Mouse (Mus musculus) hindbrain, embryonic 10.5 days (tissue): Measurements from ENCODE around the gene Nlgn2. TPM values are rescaled to one million over a fixed set of nuclear protein-coding genes. Genes with fewer than 3 reads are reported as not detected.

ENCODE experiments used
- DNase-seq: peaks from one replicate; pipeline ENCODE4 v3.0.0-alpha.2; 2017; ENCODE audit warnings: low spot score
- H3K27ac ChIP-seq: fragments of 300-500 bp; sonication (generic); 2 replicates; pipeline ENCODE4 v1.5.1; 2016; ENCODE audit warnings: mild to moderate bottlenecking, moderate library complexity
- H3K27me3 ChIP-seq: fragments of 300-500 bp; sonication (generic); 2 replicates; pipeline ENCODE4 v1.6.1; 2016; ENCODE audit warnings: mild to moderate bottlenecking; ENCODE audit not compliant: poor library complexity, insufficient read depth, severe bottlenecking
- H3K36me3 ChIP-seq: fragments of 300-500 bp; sonication (generic); 2 replicates; pipeline ENCODE4 v1.6.1; 2016; ENCODE audit warnings: mild to moderate bottlenecking, moderate library complexity
- H3K4me1 ChIP-seq: fragments of 300-500 bp; sonication (generic); replicated peaks from 2 replicates; pipeline ENCODE4 v1.6.1; 2016; ENCODE audit warnings: mild to moderate bottlenecking
- H3K4me3 ChIP-seq: fragments of 300-500 bp; sonication (generic); 2 replicates; pipeline ENCODE4 v1.5.1; 2016; ENCODE audit warnings: mild to moderate bottlenecking, moderate library complexity
- H3K9me3 ChIP-seq: fragments of 300-500 bp; sonication (generic); 2 replicates; pipeline ENCODE4 v1.6.1; 2016; ENCODE audit warnings: mild to moderate bottlenecking, moderate library complexity
- WGBS: fragments of 180-500 bp; shearing (Covaris S2); methylation state at CpG from one replicate; pipeline ENCODE4 v1.1.7; 2016; 5-methylcytosine and 5-hydroxymethylcytosine counted together
- polyA plus RNA-seq: library from polyadenylated mRNA; unstranded; fragments of >200 nt; fragmentation: Nextera tagmentation; extraction: Ambion mirVana; gene quantifications from 2 replicates; pipeline ENCODE4 v1.2.1, GENCODE M21; 2016

The Nlgn2 gene
- polyA plus RNA-seq, 1 experiment from 2014 or later = 9.1 TPM

GRCm38 (mm10) chr11:69795168-69795982, 42.2 kb downstream of the Nlgn2 start, which contains the start of gene Chrnb1:
TSS of gene Chrnb1 (minus strand) at chr11:69795943.
- Histone ChIP-seq H3K4me3 (peak within 1 kb of the TSS; percentile 60), H3K36me3 (no peaks in the 10 kb centered on the region), H3K27me3 (peaks cover 75% of the 10 kb centered on the region), H3K27ac (peak within 1 kb of the TSS; percentile 79), H3K9me3 (no peaks in the 10 kb centered on the region), H3K4me1 (peaks cover 35% of the 10 kb centered on the region)
- 2% methylated on average over 52 of the region's 52 CpGs for WGBS
- DNase-seq = peak; percentile 91

DNA sequence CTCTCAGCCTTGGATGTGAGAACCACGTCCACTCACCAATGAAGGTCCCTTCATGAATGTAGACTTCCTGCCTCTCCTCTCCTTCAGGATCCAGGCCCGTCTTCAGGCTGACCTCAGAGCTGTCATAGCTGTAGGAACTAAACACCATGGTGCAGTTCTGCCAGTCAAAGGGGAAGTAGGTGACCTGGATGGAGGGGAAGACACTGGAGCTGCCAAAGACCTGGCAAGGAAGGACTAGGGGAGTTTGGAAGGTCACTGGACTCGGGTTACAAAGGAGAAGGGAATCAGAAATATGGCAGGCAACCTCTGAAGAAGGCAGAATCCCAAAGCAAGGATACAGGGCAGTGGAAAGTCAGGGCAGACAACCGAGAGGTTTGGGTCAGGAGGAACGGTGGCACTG, 44.2 kb downstream of the Nlgn2 start:
- H3K36me3 ChIP-seq = no peaks in the 10 kb centered on the region
- DNase-seq = no peak
- H3K4me1 ChIP-seq = peaks cover 16% of the 10 kb centered on the region
- no peaks in the 10 kb centered on the region for H3K9me3 ChIP-seq
- H3K27me3 ChIP-seq = peaks cover 56% of the 10 kb centered on the region
- no peak overlapping the region for H3K27ac ChIP-seq
- no peak overlapping the region for H3K4me3 ChIP-seq
- WGBS = 66% methylated on average over 5 of the region's 5 CpGs

- WGBS = 72% methylated on average over 5 of the region's 5 CpGs
- DNase-seq = no peak
- peaks cover 11% of the 10 kb centered on the region for H3K4me1 ChIP-seq
- H3K27ac ChIP-seq = no peak overlapping the region
- no peaks in the 10 kb centered on the region for H3K9me3 ChIP-seq
- H3K4me3 ChIP-seq = no peak overlapping the region
- H3K36me3 ChIP-seq = no peaks in the 10 kb centered on the region
- H3K27me3 ChIP-seq = peaks cover 40% of the 10 kb centered on the region
These were observed 46.2 kb downstream of the Nlgn2 start for GRCm38 (mm10) chr11:69791420-69791819.

DNA sequence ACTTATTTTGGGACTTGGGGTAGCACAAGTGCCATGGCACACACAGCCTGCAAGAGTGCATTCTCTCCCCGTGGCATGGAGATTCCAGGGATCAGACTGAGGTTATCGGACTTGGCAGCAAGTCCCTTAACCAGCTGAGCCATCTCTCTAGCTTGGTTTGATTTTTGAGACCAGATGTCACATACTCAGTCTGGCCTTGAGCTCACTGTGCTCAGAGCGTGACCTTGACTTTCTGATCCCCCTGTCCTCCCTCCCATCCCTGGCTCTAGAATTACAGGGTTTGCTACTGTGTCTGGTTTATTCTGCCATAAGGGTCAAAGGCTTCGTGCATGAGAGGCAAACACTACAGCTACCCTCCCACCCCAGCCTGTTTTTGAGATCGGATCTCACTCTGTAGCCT, 48.2 kb downstream of the Nlgn2 start:
- WGBS = 69% methylated on average over 5 of the region's 5 CpGs
- Histone ChIP-seq H3K27ac (no peak overlapping the region), H3K9me3 (no peaks in the 10 kb centered on the region), H3K36me3 (no peaks in the 10 kb centered on the region), H3K4me1 (no peaks in the 10 kb centered on the region; the same call in 1 of the 2 replicates), H3K4me3 (no peak overlapping the region), H3K27me3 (peaks cover 29% of the 10 kb centered on the region)
- DNase-seq = no peak

- H3K4me1 ChIP-seq = no peaks in the 10 kb centered on the region; the same call in 1 of the 2 replicates
- 85% methylated on average over 5 of the region's 5 CpGs for WGBS
- H3K9me3 ChIP-seq = no peaks in the 10 kb centered on the region
- no peak for DNase-seq
- peaks cover 10% of the 10 kb centered on the region for H3K27me3 ChIP-seq
- no peaks in the 10 kb centered on the region for H3K36me3 ChIP-seq
- H3K4me3 ChIP-seq = no peak overlapping the region
- no peak overlapping the region for H3K27ac ChIP-seq
These were observed 50.3 kb downstream of the Nlgn2 start for GRCm38 (mm10) chr11:69787306-69787705.

DNA sequence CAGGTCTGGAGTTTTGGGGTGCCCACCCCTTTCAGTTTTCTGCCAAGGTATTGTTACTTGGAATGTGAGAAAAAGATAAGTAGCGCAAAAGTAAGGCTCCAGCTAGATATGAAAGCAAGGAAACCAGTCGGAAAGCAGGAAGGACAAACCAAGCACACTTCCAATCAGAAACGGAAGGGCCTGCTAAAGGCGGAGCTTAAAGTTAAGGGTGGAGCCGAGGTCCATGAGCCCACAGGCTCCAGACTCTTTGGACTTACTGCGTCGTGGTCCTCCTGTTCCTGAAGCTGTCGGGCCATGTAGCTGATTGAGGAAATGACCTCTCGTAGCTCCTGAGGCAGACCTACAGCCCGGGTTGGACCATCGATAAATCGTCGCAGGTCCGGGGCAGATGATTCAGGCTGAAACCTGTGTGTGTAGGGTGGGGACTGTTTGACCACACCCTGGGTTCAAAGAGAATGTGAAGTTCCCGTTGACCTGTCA, 52.8 kb downstream of the Nlgn2 start:
- no peak overlapping the region for H3K27ac ChIP-seq
- no peaks in the 10 kb centered on the region for H3K36me3 ChIP-seq
- H3K27me3 ChIP-seq = peaks cover 19% of the 10 kb centered on the region
- no peaks in the 10 kb centered on the region; the same call in none of the 2 replicates for H3K4me1 ChIP-seq
- no peak for DNase-seq
- H3K4me3 ChIP-seq = peak overlapping the region; percentile 1; the same call in 1 of the 2 replicates
- WGBS = 43% methylated on average over 15 of the region's 15 CpGs
- no peaks in the 10 kb centered on the region for H3K9me3 ChIP-seq

DNA sequence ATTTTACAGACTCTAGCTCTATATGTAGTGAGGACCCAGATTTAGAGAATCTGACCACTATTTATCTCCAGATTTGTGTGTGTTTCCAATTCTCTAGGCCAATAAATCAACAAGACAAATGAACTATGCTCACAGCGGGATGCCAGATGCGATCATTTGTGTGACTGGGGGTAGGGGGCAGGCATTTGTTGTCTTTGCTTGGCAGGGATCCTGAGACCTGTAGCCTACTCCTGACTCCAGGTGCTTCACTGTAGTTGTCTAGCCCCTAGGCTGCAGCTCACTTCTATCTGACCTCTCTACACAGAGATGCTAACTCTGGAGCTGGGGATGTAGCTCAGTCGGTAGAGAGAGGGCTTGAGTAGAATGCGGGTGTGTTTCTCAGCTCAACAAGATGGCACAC, 55.8 kb downstream of the Nlgn2 start:
- DNase-seq = no peak
- no peak overlapping the region for H3K27ac ChIP-seq
- H3K4me3 ChIP-seq = no peak overlapping the region
- peaks cover 49% of the 10 kb centered on the region for H3K27me3 ChIP-seq
- peaks cover 3% of the 10 kb centered on the region; the same call in 1 of the 2 replicates for H3K36me3 ChIP-seq
- no peaks in the 10 kb centered on the region for H3K9me3 ChIP-seq
- 38% methylated on average over 4 of the region's 4 CpGs for WGBS
- H3K4me1 ChIP-seq = peaks cover 17% of the 10 kb centered on the region

DNA sequence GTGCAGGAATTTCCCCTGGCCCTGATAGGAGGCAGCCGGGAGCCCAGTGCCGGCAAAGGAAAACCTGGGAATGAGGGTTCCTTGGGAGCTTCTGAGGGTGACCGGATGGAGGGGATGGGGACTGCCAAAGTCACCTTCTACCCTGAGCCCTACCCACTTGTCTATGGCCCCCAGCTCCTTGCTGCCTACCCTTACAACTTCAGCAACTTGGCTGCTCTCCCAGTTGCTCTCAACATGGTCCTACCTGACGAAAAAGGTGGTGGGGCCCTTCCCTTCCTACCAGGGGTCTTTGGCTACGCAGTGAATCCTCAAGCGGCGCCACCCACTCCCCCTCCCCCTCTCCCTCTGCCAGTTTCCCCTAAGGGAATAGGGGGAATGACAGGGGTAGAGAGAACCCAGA, 58.6 kb downstream of the Nlgn2 start:
- DNase-seq = no peak
- no peak overlapping the region for H3K4me3 ChIP-seq
- peaks cover 11% of the 10 kb centered on the region for H3K36me3 ChIP-seq
- H3K4me1 ChIP-seq = peaks cover 22% of the 10 kb centered on the region
- no peaks in the 10 kb centered on the region for H3K9me3 ChIP-seq
- H3K27me3 ChIP-seq = peaks cover 61% of the 10 kb centered on the region
- WGBS = 45% methylated on average over 7 of the region's 7 CpGs
- 0 out of 2 replicates have a peak overlapping the region, but pooled peaks have one; percentile 29 for H3K27ac ChIP-seq

DNA sequence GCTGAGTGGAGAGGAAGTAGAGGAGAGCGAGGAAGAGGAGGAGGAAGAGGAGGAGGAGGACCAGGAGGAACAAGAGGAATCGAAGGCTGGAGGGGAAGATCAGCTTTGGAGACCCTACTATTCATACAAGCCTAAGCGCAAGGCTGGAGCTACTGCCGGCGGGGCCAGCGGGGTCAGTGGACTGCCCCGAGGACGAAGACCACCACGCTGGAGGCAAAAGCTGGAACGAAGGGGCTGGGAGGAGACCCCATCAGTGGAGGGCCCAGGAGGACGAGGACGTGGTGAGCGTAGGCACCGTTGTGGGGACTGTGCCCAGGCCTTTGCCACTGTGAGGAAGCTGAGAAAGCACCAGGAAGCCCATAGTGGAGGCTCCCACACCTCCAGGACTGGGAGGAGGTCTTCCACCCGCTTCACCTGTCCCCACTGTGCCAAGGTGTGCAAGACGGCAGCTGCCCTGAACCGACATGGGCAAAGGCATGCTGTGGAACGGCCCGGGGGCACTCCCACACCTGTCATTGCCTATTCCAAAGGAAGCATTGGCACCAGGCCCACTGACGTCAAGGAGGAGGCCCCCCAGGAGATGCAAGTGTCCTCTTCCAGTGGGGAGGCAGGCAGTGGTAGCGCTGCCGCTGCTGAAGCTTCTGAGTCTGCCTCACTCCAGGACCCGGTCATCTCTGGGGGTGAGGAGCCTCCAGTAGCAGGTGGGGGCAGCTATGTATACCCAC, 59.2 kb downstream of the Nlgn2 start:
- Histone ChIP-seq H3K36me3 (peaks cover 11% of the 10 kb centered on the region), H3K9me3 (no peaks in the 10 kb centered on the region), H3K27me3 (peaks cover 61% of the 10 kb centered on the region), H3K27ac (0 out of 2 replicates have a peak overlapping the region, but pooled peaks have one; percentile 40), H3K4me3 (no peak overlapping the region; the same call in 1 of the 2 replicates), H3K4me1 (peaks cover 22% of the 10 kb centered on the region)
- 59% methylated on average over 23 of the region's 23 CpGs for WGBS
- no peak for DNase-seq

DNA sequence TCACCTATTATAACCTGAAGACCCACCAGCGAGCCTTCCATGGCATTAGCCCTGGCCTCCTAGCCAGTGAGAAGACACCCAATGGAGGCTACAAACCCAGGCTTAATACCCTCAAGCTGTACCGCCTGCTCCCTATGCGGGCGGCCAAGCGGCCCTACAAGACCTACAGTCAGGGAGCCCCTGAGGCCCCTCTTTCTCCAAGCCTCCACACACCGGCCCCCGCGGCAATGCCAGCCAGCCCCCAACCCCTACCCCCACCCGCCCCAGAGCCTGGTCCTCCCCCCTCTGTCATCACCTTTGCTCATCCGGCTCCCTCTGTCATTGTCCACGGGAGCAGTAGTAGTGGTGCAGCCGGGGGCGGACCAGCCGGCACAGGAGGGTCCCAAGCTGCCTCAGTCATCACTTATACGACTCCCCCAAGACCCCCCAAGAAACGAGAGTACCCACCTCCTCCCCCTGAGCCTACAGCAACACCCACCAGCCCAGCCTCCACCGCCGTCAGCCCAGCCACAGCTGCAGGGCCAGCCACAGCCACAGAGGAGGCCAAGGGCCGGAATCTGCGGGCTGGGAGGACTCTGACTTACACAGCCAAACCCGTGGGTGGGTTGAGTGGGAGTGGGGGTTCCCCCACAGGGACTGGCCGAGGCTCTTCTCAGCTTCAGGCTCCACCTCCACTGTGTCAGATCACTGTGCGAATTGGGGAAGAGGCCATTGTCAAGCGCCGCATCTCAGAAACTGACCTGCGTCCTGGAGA, 59.9 kb downstream of the Nlgn2 start:
- peaks cover 61% of the 10 kb centered on the region for H3K27me3 ChIP-seq

DNA sequence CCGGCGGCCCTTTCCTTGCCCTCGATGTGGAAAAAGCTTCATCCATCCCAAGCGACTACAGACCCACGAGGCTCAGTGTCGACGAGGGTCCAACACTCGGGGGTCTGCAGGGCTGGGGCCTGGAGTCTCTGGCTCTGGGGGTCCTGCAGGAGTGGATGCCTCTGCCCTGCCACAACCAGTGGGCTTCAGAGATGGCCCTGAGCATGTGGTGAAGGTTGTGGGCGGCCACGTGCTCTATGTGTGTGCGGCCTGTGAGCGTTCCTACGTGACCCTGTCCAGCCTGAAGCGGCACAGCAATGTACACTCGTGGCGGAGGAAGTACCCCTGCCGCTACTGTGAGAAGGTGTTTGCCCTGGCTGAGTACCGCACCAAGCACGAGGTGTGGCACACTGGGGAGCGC, 61.1 kb downstream of the Nlgn2 start:
- 85% methylated on average over 20 of the region's 20 CpGs for WGBS

More for the DNA sequence above, 59.9 kb downstream of the Nlgn2 start:
- H3K27ac ChIP-seq = peak overlapping the region; percentile 40; the same call in 1 of the 2 replicates
- WGBS = 61% methylated on average over 26 of the region's 26 CpGs
- peaks cover 22% of the 10 kb centered on the region for H3K4me1 ChIP-seq
- H3K4me3 ChIP-seq = no peak overlapping the region; the same call in 1 of the 2 replicates
- no peak for DNase-seq
- H3K36me3 ChIP-seq = peaks cover 11% of the 10 kb centered on the region
- H3K9me3 ChIP-seq = no peaks in the 10 kb centered on the region

GRCm38 (mm10) chr11:69775716-69776115, 61.9 kb downstream of the Nlgn2 start:
- no peak for DNase-seq
- H3K4me3 ChIP-seq = no peak overlapping the region
- no peak overlapping the region for H3K27ac ChIP-seq
- peaks cover 22% of the 10 kb centered on the region for H3K4me1 ChIP-seq
- peaks cover 52% of the 10 kb centered on the region for H3K27me3 ChIP-seq
- WGBS = 69% methylated on average over 10 of the region's 10 CpGs
- H3K36me3 ChIP-seq = peaks cover 11% of the 10 kb centered on the region
- no peaks in the 10 kb centered on the region for H3K9me3 ChIP-seq

More for the DNA sequence above, 61.1 kb downstream of the Nlgn2 start:
- H3K27ac ChIP-seq = no peak overlapping the region
- peaks cover 52% of the 10 kb centered on the region for H3K27me3 ChIP-seq
- no peak overlapping the region; the same call in 1 of the 2 replicates for H3K4me3 ChIP-seq
- DNase-seq = no peak
- no peaks in the 10 kb centered on the region for H3K9me3 ChIP-seq
- peaks cover 22% of the 10 kb centered on the region for H3K4me1 ChIP-seq
- H3K36me3 ChIP-seq = peaks cover 11% of the 10 kb centered on the region
